Comparison of ENCODE assay signal across 8 mouse cellular contexts in the genomic region with DNA sequence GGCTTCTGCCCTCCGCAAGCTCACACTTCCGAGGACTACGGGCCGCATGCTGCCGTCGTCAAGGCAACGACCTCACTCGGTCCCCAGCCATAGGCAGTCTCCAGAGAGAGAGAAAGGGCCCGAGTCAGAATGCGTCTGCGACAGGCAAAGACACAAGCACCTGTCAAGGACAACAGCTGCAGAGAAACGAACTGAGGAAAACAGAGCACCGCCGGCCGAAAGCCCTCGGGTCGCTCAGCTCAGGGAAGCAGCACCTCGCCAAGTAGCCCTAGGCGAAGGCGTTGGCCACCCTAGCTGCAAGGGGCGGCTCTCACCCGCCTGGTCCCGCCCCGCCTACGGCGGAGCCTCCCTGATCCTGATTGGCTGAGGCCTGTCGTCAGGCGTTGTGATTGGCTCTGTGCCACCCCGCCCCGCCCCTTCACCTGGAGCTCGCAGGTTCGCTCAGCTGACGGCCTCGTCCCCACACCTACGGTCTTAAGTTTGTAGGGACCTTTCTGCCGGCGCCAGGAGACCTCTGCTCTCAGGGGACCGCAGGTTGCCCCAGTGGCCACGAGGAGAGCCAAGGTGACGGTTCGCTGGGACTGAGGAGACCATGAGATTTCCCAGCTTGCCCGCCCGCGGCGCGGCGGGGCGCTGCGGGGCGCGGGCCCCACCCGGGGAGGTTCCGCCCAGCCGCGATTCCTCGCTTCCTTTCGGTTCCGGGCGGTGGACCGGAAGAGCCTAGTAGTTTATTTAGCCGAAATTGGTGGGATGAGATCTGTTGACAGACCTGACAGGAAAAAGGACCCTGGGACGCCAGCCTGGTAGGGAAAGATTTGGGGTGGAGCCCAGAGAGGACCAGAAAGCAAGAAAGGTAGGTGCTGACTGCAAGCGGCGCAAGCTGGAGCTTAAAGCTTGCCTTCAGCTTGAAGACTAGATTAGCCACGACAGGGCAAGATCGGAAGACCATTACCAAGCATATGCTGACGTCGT. TPM values are rescaled to one million over a fixed set of nuclear protein-coding genes. Genes with fewer than 3 reads are reported as not detected.
DNase-seq lines count a peak whose midpoint lies in the region; ATAC-seq and TF ChIP-seq lines count a peak whose summit lies in the region.

No protein-coding gene starts in this region.

- H3K4me1 ChIP-seq in MEL (ENCODE audit: control insufficient read depth in 1 of 2, insufficient read depth in 2 of 2, low read length in 2 of 2): no peaks in the 10 kb centered on the region
- peaks cover 5% of the 10 kb centered on the region for H3K4me1 ChIP-seq in cerebellum, adult 2 months (ENCODE audit: control insufficient read depth, insufficient read depth, low read length)
- H3K4me1 ChIP-seq in forebrain, postnatal 0 days (ENCODE audit: insufficient read depth): no peaks in the 10 kb centered on the region
- H3K4me1 ChIP-seq in lung, embryonic 15.5 days: peaks cover 3% of the 10 kb centered on the region; the same call in 1 of the 2 replicates

- TF ChIP-seq RAD21 in MEL (IDR thresholded peaks at IDR 0.05; ENCODE audit: low read depth, low read length): no peak

- H3K9me3 ChIP-seq in MEL (replicated peaks; ENCODE audit: insufficient read depth, low read length): no peaks in the 10 kb centered on the region
- no peaks in the 10 kb centered on the region for H3K9me3 ChIP-seq in forebrain, postnatal 0 days (ENCODE audit: low read length)
- H3K9me3 ChIP-seq in lung, embryonic 15.5 days: no peaks in the 10 kb centered on the region

- no peak for TF ChIP-seq EP300 in MEL (IDR thresholded peaks at IDR 0.05; ENCODE audit: low read depth in 1 of 2, low read length in 2 of 2)

- ATAC-seq in forebrain, postnatal 0 days: peak; percentile 98
- peak; percentile 100 for ATAC-seq in lung, embryonic 15.5 days (ENCODE audit: borderline replicate concordance, extremely low read depth, low FRiP score, low TSS enrichment)

- peak overlapping the region; percentile 82 for H3K4me2 ChIP-seq in forebrain, postnatal 0 days (ENCODE audit: low read depth)
- H3K4me2 ChIP-seq in lung, embryonic 15.5 days: peak overlapping the region; percentile 88

- H3K27ac ChIP-seq in MEL (ENCODE audit: control insufficient read depth, low read depth, low read length): 0 out of 2 replicates have a peak overlapping the region, but pooled peaks have one; percentile 1
- peak overlapping the region; percentile 74 for H3K27ac ChIP-seq in cerebellum, adult 2 months (ENCODE audit: insufficient read depth, low read length)
- peak overlapping the region; percentile 70 for H3K27ac ChIP-seq in forebrain, postnatal 0 days (ENCODE audit: low read depth, low read length)
- peak overlapping the region; percentile 77 for H3K27ac ChIP-seq in lung, embryonic 15.5 days

- TF ChIP-seq POLR2A in MEL (IDR thresholded peaks at IDR 0.05; ENCODE audit: control insufficient read depth in 1 of 2, insufficient read depth in 1 of 2, low read depth in 1 of 2, low read length in 2 of 2, poor library complexity in 1 of 2): peak in 1 of 2 experiments; percentile 36; a peak in 1 of 4 replicates
- peak; percentile 65; the same call in 1 of the 2 replicates for TF ChIP-seq POLR2A in cerebellum, adult 2 months (IDR thresholded peaks at IDR 0.05; ENCODE audit: borderline replicate concordance, insufficient read depth, low read length)

- DNase-seq in MEL (ENCODE audit: low read depth, low spot score): peak; percentile 93
- DNase-seq in cerebellum, adult 2 months: peak; percentile 98 to 99
- peak; percentile 94 for DNase-seq in forebrain, postnatal 0 days
- peak; percentile 93 for DNase-seq in heart, postnatal 4 days
- peak; percentile 91 to 95 for DNase-seq in layer of hippocampus, adult 8-10 months (ENCODE audit: low spot score in 2 of 2)
- peak; percentile 90 for DNase-seq in ovary, adult 18-20 months (ENCODE audit: low spot score)
- DNase-seq in thymus, postnatal 0 days (ENCODE audit: low spot score): peak; percentile 90

- H3K9ac ChIP-seq in MEL (ENCODE audit: control insufficient read depth, low read depth, low read length, poor library complexity, severe bottlenecking): peak overlapping the region; percentile 57
- H3K9ac ChIP-seq in forebrain, postnatal 0 days: peak overlapping the region; percentile 64
- H3K9ac ChIP-seq in lung, embryonic 15.5 days: peak overlapping the region; percentile 51

- 0 out of 6 replicates have a peak, but pooled peaks of 1 of the 3 experiments have one; percentile 9 for TF ChIP-seq CTCF in MEL (IDR thresholded peaks at IDR 0.05 in 2 of 3, conservative IDR thresholded peaks at IDR 0.05 in 1 of 3; ENCODE audit: control insufficient read depth in 1 of 3, insufficient read depth in 1 of 3, low read depth in 2 of 3, low read length in 3 of 3, poor library complexity in 1 of 3, severe bottlenecking in 1 of 3)
- no peak for TF ChIP-seq CTCF in cerebellum, adult 2 months (IDR thresholded peaks at IDR 0.05; ENCODE audit: borderline replicate concordance, insufficient read depth, low read depth, low read length)
- no peak; the same call in 1 of the 2 replicates for TF ChIP-seq CTCF in forebrain, postnatal 0 days (IDR thresholded peaks at IDR 0.05; ENCODE audit: low read depth)

- peak overlapping the region; percentile 90 to 93 for H3K4me3 ChIP-seq in MEL (ENCODE audit: control insufficient read depth in 1 of 2, insufficient read depth in 1 of 2, low read depth in 2 of 2, low read length in 2 of 2)
- peak overlapping the region; percentile 94 for H3K4me3 ChIP-seq in cerebellum, adult 2 months (replicated peaks; ENCODE audit: insufficient read depth, low read depth, low read length)
- peak overlapping the region; percentile 76 for H3K4me3 ChIP-seq in forebrain, postnatal 0 days (ENCODE audit: low read depth, low read length)
- H3K4me3 ChIP-seq in lung, embryonic 15.5 days: peak overlapping the region; percentile 76

- H3K79me2 ChIP-seq in MEL (ENCODE audit: control insufficient read depth, insufficient read depth, low read length, poor library complexity): no peaks in the 10 kb centered on the region; the same call in 1 of the 2 replicates

- peaks cover 0 to 2% of the 10 kb centered on the region in 2 experiments; a peak in 1 of 4 replicates for H3K27me3 ChIP-seq in MEL (ENCODE audit: control insufficient read depth in 1 of 2, insufficient read depth in 2 of 2, low read length in 2 of 2)
- no peaks in the 10 kb centered on the region for H3K27me3 ChIP-seq in cerebellum, adult 2 months (ENCODE audit: control insufficient read depth, insufficient read depth, low read length)
- no peaks in the 10 kb centered on the region for H3K27me3 ChIP-seq in forebrain, postnatal 0 days (ENCODE audit: insufficient read depth, low read length)
- H3K27me3 ChIP-seq in lung, embryonic 15.5 days: peaks cover 4% of the 10 kb centered on the region

- under 1% methylated on average over 68 of the region's 68 CpGs for WGBS in cerebellum, adult 2 months
- under 1% methylated on average over 68 of the region's 68 CpGs for whole genome bisulfite sequencing in forebrain, postnatal 0 days
- WGBS in lung, embryonic 15.5 days: under 1% methylated on average over 66 of the region's 68 CpGs

- H3K36me3 ChIP-seq in MEL (ENCODE audit: control insufficient read depth in 1 of 2, insufficient read depth in 2 of 2, low read length in 2 of 2): peaks cover 0 to 6% of the 10 kb centered on the region in 2 experiments; a peak in 1 of 4 replicates
- no peaks in the 10 kb centered on the region for H3K36me3 ChIP-seq in forebrain, postnatal 0 days (ENCODE audit: insufficient read depth)
- H3K36me3 ChIP-seq in lung, embryonic 15.5 days: no peaks in the 10 kb centered on the region

TF ChIP-seq in MEL, 35 proteins besides CTCF, POLR2A, EP300 and RAD21 (continues in another document):
- TF ChIP-seq NELFE (IDR thresholded peaks at IDR 0.05; ENCODE audit: low read depth, low read length): 0 out of 2 replicates have a peak, but pooled peaks have one; percentile 41
- TF ChIP-seq RCOR1 (IDR thresholded peaks at IDR 0.05; ENCODE audit: low read depth, low read length): 0 out of 2 replicates have a peak, but pooled peaks have one; percentile 19

RNA-seq across cellular contexts. Expression of a gene that starts 1.0 kb away (rescaled TPM):
- total RNA-seq in MEL (2012; rRNA removed): 0.08 and 0.26 TPM in 2 replicates
- under 1 TPM in 1 of 2 experiments, not detected in 1; 0.53 TPM for polyA plus RNA-seq in MEL (2012; ENCODE audit: insufficient read depth in 1 of 2, insufficient read length in 2 of 2, low read depth in 1 of 2, low replicate concordance in 2 of 2, missing spikeins in 1 of 2)
- polyA plus RNA-seq in cerebellum, adult 2 months (2012; rRNA removed): 9.1 and 11.1 TPM in 2 replicates
- 17.6 and 20.8 TPM in 2 replicates for total RNA-seq in forebrain, postnatal 0 days (2014; rRNA removed)
- polyA plus RNA-seq in forebrain, postnatal 0 days (2015; fragmentation: Nextera tagmentation; extraction: Ambion mirVana): 17.6 and 24.1 TPM in 2 replicates
- 1 to 10 TPM; 2.2 to 2.4 TPM for total RNA-seq in heart, postnatal 4 days (2021)
- 10 to 100 TPM; 34.6 to 46.6 (median 37.1) TPM for total RNA-seq in layer of hippocampus, adult 8-10 months (2022)
- polyA plus RNA-seq in lung, embryonic 15.5 days (2015; fragmentation: Nextera tagmentation; extraction: Ambion mirVana): 2.1 and 2.7 TPM in 2 replicates
- polyA plus RNA-seq in thymus, postnatal 0 days (2015; fragmentation: Nextera tagmentation; extraction: Ambion mirVana): 1.7 and 1.9 TPM in 2 replicates

RNA-seq across cellular contexts. Expression of a gene that starts 40.9 kb away (rescaled TPM):
- total RNA-seq in MEL (2012; rRNA removed): 42.8 and 49.0 TPM in 2 replicates
- 100 to 1,000 TPM in 1 of 2 experiments, 10 to 100 TPM in 1; 65.5 to 177 TPM for polyA plus RNA-seq in MEL (2012; ENCODE audit: insufficient read depth in 1 of 2, insufficient read length in 2 of 2, low read depth in 1 of 2, low replicate concordance in 2 of 2, missing spikeins in 1 of 2)
- 123 and 125 TPM in 2 replicates for polyA plus RNA-seq in cerebellum, adult 2 months (2012; rRNA removed)
- total RNA-seq in forebrain, postnatal 0 days (2014; rRNA removed): 221 and 223 TPM in 2 replicates
- polyA plus RNA-seq in forebrain, postnatal 0 days (2015; fragmentation: Nextera tagmentation; extraction: Ambion mirVana): 268 and 315 TPM in 2 replicates
- total RNA-seq in heart, postnatal 4 days (2021): 10 to 100 TPM; 81.1 to 82.9 TPM
- total RNA-seq in layer of hippocampus, adult 8-10 months (2022): 100 to 1,000 TPM; 212 to 259 (median 233) TPM
- polyA plus RNA-seq in lung, embryonic 15.5 days (2015; fragmentation: Nextera tagmentation; extraction: Ambion mirVana): 152 and 157 TPM in 2 replicates
- 239 and 240 TPM in 2 replicates for polyA plus RNA-seq in thymus, postnatal 0 days (2015; fragmentation: Nextera tagmentation; extraction: Ambion mirVana)

RNA-seq across cellular contexts. Expression of a gene that starts 55.4 kb away (rescaled TPM):
- 0.27 TPM in 1 of 2 replicates, not detected in the other for total RNA-seq in MEL (2012; rRNA removed)
- polyA plus RNA-seq in MEL (2012; ENCODE audit: insufficient read depth in 1 of 2, insufficient read length in 2 of 2, low read depth in 1 of 2, low replicate concordance in 2 of 2, missing spikeins in 1 of 2): under 1 TPM in 1 of 2 experiments, not detected in 1; 0.65 TPM
- polyA plus RNA-seq in cerebellum, adult 2 months (2012; rRNA removed): 0.20 TPM in 1 of 2 replicates, not detected in the other
- 0.43 TPM in 1 of 2 replicates, not detected in the other for total RNA-seq in forebrain, postnatal 0 days (2014; rRNA removed)
- polyA plus RNA-seq in forebrain, postnatal 0 days (2015; fragmentation: Nextera tagmentation; extraction: Ambion mirVana): 0.28 TPM in 1 of 2 replicates, not detected in the other
- not detected for total RNA-seq in heart, postnatal 4 days (2021)
- not detected for total RNA-seq in layer of hippocampus, adult 8-10 months (2022)
- polyA plus RNA-seq in lung, embryonic 15.5 days (2015; fragmentation: Nextera tagmentation; extraction: Ambion mirVana): not detected in 2 replicates
- not detected in 2 replicates for polyA plus RNA-seq in thymus, postnatal 0 days (2015; fragmentation: Nextera tagmentation; extraction: Ambion mirVana)

Comparison
In these comparisons a context has a peak if more than half of its experiments do, and no peak if none do; other contexts are left out.
1. Peak in every context shown above with its lines: DNase-seq, ATAC-seq, H3K4me3 ChIP-seq and H3K27ac ChIP-seq.
2. H3K27ac ChIP-seq: peak in every context shown above with its lines; median percentile 77 in lung, embryonic 15.5 days; 74 in cerebellum, adult 2 months; 70 in forebrain, postnatal 0 days; 1 in MEL.